Mouse (Mus musculus) kidney, postnatal 36 days (tissue): ENCODE measurements around the gene Gm9887.

Experiments
- DNase-seq, 2 experiments: peaks; one replicate each; pipeline ENCODE4 v3.0.0; 2021 to 2022; ENCODE audit warnings: mixed read lengths in 2 of 2

Gene Gm9887

GRCm38 (mm10) chr12:69357300-69357646 is 15.0 kb downstream of the Gm9887 start:
- DNase-seq = no peak

- DNase-seq = peak; percentile 91 to 93
Observed at GRCm38 (mm10) chr12:69356546-69357299, 15.5 kb downstream of the Gm9887 start, which contains the start of gene Nemf. Nemf (minus strand) TSS chr12:69357165.

- DNase-seq = no peak
Observed at GRCm38 (mm10) chr12:69351685-69352084, 20.6 kb downstream of the Gm9887 start.

- peak in 1 of 2 experiments; percentile 27 for DNase-seq
Observed at GRCm38 (mm10) chr12:69349928-69350327, 22.3 kb downstream of the Gm9887 start.

- peak; percentile 26 to 67 for DNase-seq
Observed at GRCm38 (mm10) chr12:69333547-69333946, 38.7 kb downstream of the Gm9887 start.

GRCm38 (mm10) chr12:69332147-69332546 is 40.1 kb downstream of the Gm9887 start:
- DNase-seq = no peak

- DNase-seq = no peak
Observed at GRCm38 (mm10) chr12:69331187-69331586, 41.1 kb downstream of the Gm9887 start.
